Mouse (Mus musculus): Measurements from ENCODE around the gene Armc3.

- peak; percentile 46 for TF ChIP-seq CTCF (IDR thresholded peaks at IDR 0.05)
- no peak for TF ChIP-seq EP300 (IDR thresholded peaks at IDR 0.05)
Observed at GRCm38 (mm10) chr2:19269955-19270354, 70.9 kb downstream of the Armc3 start.
